Mouse (Mus musculus): ENCODE results near the gene Nes. TPM values are rescaled to one million over a fixed set of nuclear protein-coding genes. Genes with fewer than 3 reads are reported as not detected.

Nes gene
- 13.5 and 14.6 TPM in 2 replicates for polyA plus RNA-seq (2016; fragmentation: Nextera tagmentation; extraction: Ambion mirVana)

- H3K36me3 ChIP-seq, result peaks cover 8% of the 10 kb centered on the region
- H3K27me3 ChIP-seq (ENCODE audit: low read depth, poor library complexity, severe bottlenecking), result peaks cover 40% of the 10 kb centered on the region
- peak within 1 kb of the TSS; percentile 59 for H3K4me3 ChIP-seq
- H3K27ac ChIP-seq, result peak within 1 kb of the TSS; percentile 86
- under 1% methylated on average over 44 of the region's 44 CpGs for WGBS
- DNase-seq (ENCODE audit: low spot score), result peak; percentile 85
- peaks cover 48% of the 10 kb centered on the region for H3K4me1 ChIP-seq
- no peaks in the 10 kb centered on the region for H3K9me3 ChIP-seq (replicated peaks)
Observed at GRCm38 (mm10) chr3:87970939-87971488, at the start of gene Nes. Nes (plus strand) TSS chr3:87971078.

- H3K4me1 ChIP-seq, result peaks cover 11% of the 10 kb centered on the region
- no peaks in the 10 kb centered on the region for H3K9me3 ChIP-seq (replicated peaks)
- H3K4me3 ChIP-seq, result no peak overlapping the region
- peaks cover 71% of the 10 kb centered on the region for H3K36me3 ChIP-seq
- no peak for DNase-seq (ENCODE audit: low spot score)
- H3K27ac ChIP-seq, result no peak overlapping the region
- 85% methylated on average over 7 of the region's 7 CpGs for WGBS
- no peaks in the 10 kb centered on the region for H3K27me3 ChIP-seq (ENCODE audit: low read depth, poor library complexity, severe bottlenecking)
Observed at GRCm38 (mm10) chr3:87924996-87925395, 45.9 kb upstream of the Nes start.

- Histone ChIP-seq H3K27me3 (ENCODE audit: low read depth, poor library complexity, severe bottlenecking) (no peaks in the 10 kb centered on the region), H3K36me3 (peaks cover 72% of the 10 kb centered on the region), H3K4me3 (no peak overlapping the region), H3K27ac (no peak overlapping the region), H3K4me1 (peaks cover 22% of the 10 kb centered on the region), H3K9me3 (replicated peaks) (no peaks in the 10 kb centered on the region)
- no peak for DNase-seq (ENCODE audit: low spot score)
- WGBS, result 91% methylated on average over 5 of the region's 5 CpGs
Observed at GRCm38 (mm10) chr3:87927452-87927851, 43.4 kb upstream of the Nes start.

GRCm38 (mm10) chr3:87929341-87930077 lies 41.4 kb upstream of the Nes start:
- Histone ChIP-seq H3K36me3 (peaks cover 72% of the 10 kb centered on the region), H3K27me3 (ENCODE audit: low read depth, poor library complexity, severe bottlenecking) (no peaks in the 10 kb centered on the region), H3K27ac (peak overlapping the region; percentile 91), H3K4me3 (peak overlapping the region; percentile 75), H3K4me1 (peaks cover 25% of the 10 kb centered on the region), H3K9me3 (replicated peaks) (no peaks in the 10 kb centered on the region)
- WGBS, result 6% methylated on average over 26 of the region's 26 CpGs
- DNase-seq (ENCODE audit: low spot score), result no peak

GRCm38 (mm10) chr3:87930078-87930795 lies 40.6 kb upstream of the Nes start, which contains the start of the genes Isg20l2 and Rrnad1:
Isg20l2 (plus strand) TSS chr3:87930314.
Rrnad1 (minus strand) TSS chr3:87930717.
- WGBS, result under 1% methylated on average over 78 of the region's 78 CpGs
- peak within 1 kb of the TSS; percentile 91 for H3K27ac ChIP-seq
- H3K9me3 ChIP-seq (replicated peaks), result no peaks in the 10 kb centered on the region
- peaks cover 72% of the 10 kb centered on the region for H3K36me3 ChIP-seq
- H3K27me3 ChIP-seq (ENCODE audit: low read depth, poor library complexity, severe bottlenecking), result no peaks in the 10 kb centered on the region
- DNase-seq (ENCODE audit: low spot score), result peak; percentile 99
- H3K4me3 ChIP-seq, result peak within 1 kb of the TSS; percentile 75
- H3K4me1 ChIP-seq, result peaks cover 27% of the 10 kb centered on the region

- 88% methylated on average over 5 of the region's 5 CpGs for WGBS
- Histone ChIP-seq H3K27ac (no peak overlapping the region), H3K9me3 (replicated peaks) (no peaks in the 10 kb centered on the region), H3K36me3 (peaks cover 79% of the 10 kb centered on the region), H3K27me3 (ENCODE audit: low read depth, poor library complexity, severe bottlenecking) (no peaks in the 10 kb centered on the region), H3K4me3 (no peak overlapping the region), H3K4me1 (peaks cover 30% of the 10 kb centered on the region)
- DNase-seq (ENCODE audit: low spot score), result no peak
Observed at GRCm38 (mm10) chr3:87934026-87934425, 36.9 kb upstream of the Nes start.

- Histone ChIP-seq H3K9me3 (replicated peaks) (no peaks in the 10 kb centered on the region), H3K4me3 (no peak overlapping the region), H3K27ac (no peak overlapping the region), H3K27me3 (ENCODE audit: low read depth, poor library complexity, severe bottlenecking) (no peaks in the 10 kb centered on the region), H3K4me1 (peaks cover 26% of the 10 kb centered on the region), H3K36me3 (peaks cover 83% of the 10 kb centered on the region)
- 77% methylated on average over 4 of the region's 4 CpGs for WGBS
- no peak for DNase-seq (ENCODE audit: low spot score)
Observed at GRCm38 (mm10) chr3:87934501-87934900, 36.4 kb upstream of the Nes start.

- no peak for DNase-seq (ENCODE audit: low spot score)
- Histone ChIP-seq H3K36me3 (peaks cover 90% of the 10 kb centered on the region), H3K4me1 (peaks cover 26% of the 10 kb centered on the region), H3K9me3 (replicated peaks) (no peaks in the 10 kb centered on the region), H3K27ac (no peak overlapping the region), H3K4me3 (no peak overlapping the region), H3K27me3 (ENCODE audit: low read depth, poor library complexity, severe bottlenecking) (no peaks in the 10 kb centered on the region)
- 86% methylated on average over 4 of the region's 4 CpGs for WGBS
Observed at GRCm38 (mm10) chr3:87935201-87935600, 35.7 kb upstream of the Nes start.

GRCm38 (mm10) chr3:87935776-87936175 lies 35.1 kb upstream of the Nes start:
- Histone ChIP-seq H3K4me3 (no peak overlapping the region), H3K4me1 (peaks cover 26% of the 10 kb centered on the region), H3K27me3 (ENCODE audit: low read depth, poor library complexity, severe bottlenecking) (no peaks in the 10 kb centered on the region), H3K9me3 (replicated peaks) (no peaks in the 10 kb centered on the region), H3K27ac (no peak overlapping the region; the same call in 1 of the 2 replicates), H3K36me3 (peaks cover 96% of the 10 kb centered on the region)
- WGBS, result 97% methylated on average over 2 of the region's 2 CpGs
- peak; percentile 93 for DNase-seq (ENCODE audit: low spot score)

- no peak for DNase-seq (ENCODE audit: low spot score)
- H3K27me3 ChIP-seq (ENCODE audit: low read depth, poor library complexity, severe bottlenecking), result no peaks in the 10 kb centered on the region
- H3K4me1 ChIP-seq, result peaks cover 31% of the 10 kb centered on the region
- peaks cover 95% of the 10 kb centered on the region for H3K36me3 ChIP-seq
- H3K9me3 ChIP-seq (replicated peaks), result no peaks in the 10 kb centered on the region
- H3K4me3 ChIP-seq, result no peak overlapping the region
- no peak overlapping the region for H3K27ac ChIP-seq
- WGBS, result 81% methylated on average over 5 of the region's 5 CpGs
Observed at GRCm38 (mm10) chr3:87940611-87941010, 30.3 kb upstream of the Nes start.

- 96% methylated on average over 2 of the region's 2 CpGs for WGBS
- DNase-seq (ENCODE audit: low spot score), result no peak
- Histone ChIP-seq H3K27me3 (ENCODE audit: low read depth, poor library complexity, severe bottlenecking) (no peaks in the 10 kb centered on the region), H3K36me3 (peaks cover 76% of the 10 kb centered on the region), H3K4me3 (no peak overlapping the region), H3K27ac (no peak overlapping the region), H3K4me1 (peaks cover 44% of the 10 kb centered on the region), H3K9me3 (replicated peaks) (no peaks in the 10 kb centered on the region)
Observed at GRCm38 (mm10) chr3:87942471-87942870, 28.4 kb upstream of the Nes start.

GRCm38 (mm10) chr3:87943586-87943985 lies 27.3 kb upstream of the Nes start:
- H3K9me3 ChIP-seq (replicated peaks), result no peaks in the 10 kb centered on the region
- WGBS, result 58% methylated on average over 7 of the region's 7 CpGs
- H3K27me3 ChIP-seq (ENCODE audit: low read depth, poor library complexity, severe bottlenecking), result no peaks in the 10 kb centered on the region
- no peak overlapping the region for H3K4me3 ChIP-seq
- peaks cover 55% of the 10 kb centered on the region for H3K4me1 ChIP-seq
- H3K27ac ChIP-seq, result peak overlapping the region; percentile 53; the same call in 1 of the 2 replicates
- DNase-seq (ENCODE audit: low spot score), result no peak
- peaks cover 65% of the 10 kb centered on the region for H3K36me3 ChIP-seq

Measured in limb, embryonic 10.5 days (tissue).